Mouse (Mus musculus) heart, adult 2 months (tissue): ENCODE results near the gene Dusp16.

ENCODE experiments used
- CTCF ChIP-seq: fragments of 200-600 bp; IDR thresholded peaks from 2 replicates; pipeline ENCODE4 v1.8.1; 2022; ENCODE audit warnings: antibody characterized with exemption, mild to moderate bottlenecking, moderate library complexity
- POLR2A ChIP-seq: fragments of 200-500 bp; IDR thresholded peaks from 2 replicates; pipeline ENCODE4 v1.6.1; 2011; ENCODE audit warnings: mild to moderate bottlenecking, low read depth, low read length, control low read depth; ENCODE audit not compliant: insufficient read depth

GRCm38 (mm10) chr6:134781494-134781913 lies 10.9 kb downstream of the Dusp16 start:
- no peak for TF ChIP-seq CTCF
- no peak for TF ChIP-seq POLR2A
